Mouse (Mus musculus) Patski (cell line): ENCODE data around the gene Gm12569. TPM values are rescaled to one million over a fixed set of nuclear protein-coding genes. Genes with fewer than 3 reads are reported as not detected.

Experiments used
- ATAC-seq: fragments of 100-300 bp; one replicate; pipeline ENCODE4 v1.8.0; 2021
- CTCF ChIA-PET: fragments of 350-600 bp; sonication (Branson Sonifier 250); formaldehyde crosslinking; loops from one replicate; lab custom pipeline; 2022; ENCODE audit warnings: inconsistent platforms; lab: Charles Lee
- POLR2A ChIA-PET: fragments of 350-600 bp; sonication (Branson Sonifier 250); formaldehyde crosslinking; loops from one replicate; lab custom pipeline; 2022; ENCODE audit warnings: antibody characterized with exemption, inconsistent platforms; lab: Charles Lee
- DNase-seq: peaks from one replicate; pipeline ENCODE4 v3.0.0-alpha.2; 2011; ENCODE audit warnings: low read depth, low spot score
- H3K27me3 ChIP-seq: fragments of 371-371 bp; one replicate; pipeline ENCODE4 v1.5.1; 2021
- CTCF ChIP-seq: fragments of 100-300 bp; IDR thresholded peaks from one replicate; pipeline ENCODE4 v1.5.1; 2021
- in situ Hi-C: fragments of 300-500 bp; cut with MboI; formaldehyde crosslinking; loops from 3 replicates; pipeline ENCODE4 v1.11.1; 2018; ENCODE audit warnings: low pct_unique_long_range_greater_than_20kb, mixed read lengths
- polyA plus RNA-seq: library from polyadenylated mRNA; unstranded; gene quantifications from one replicate; pipeline ENCODE4 v1.2.3, GENCODE M21; 2021

Gene Gm12569
- polyA plus RNA-seq, 1 experiment from 2014 or later: not detected

DNA sequence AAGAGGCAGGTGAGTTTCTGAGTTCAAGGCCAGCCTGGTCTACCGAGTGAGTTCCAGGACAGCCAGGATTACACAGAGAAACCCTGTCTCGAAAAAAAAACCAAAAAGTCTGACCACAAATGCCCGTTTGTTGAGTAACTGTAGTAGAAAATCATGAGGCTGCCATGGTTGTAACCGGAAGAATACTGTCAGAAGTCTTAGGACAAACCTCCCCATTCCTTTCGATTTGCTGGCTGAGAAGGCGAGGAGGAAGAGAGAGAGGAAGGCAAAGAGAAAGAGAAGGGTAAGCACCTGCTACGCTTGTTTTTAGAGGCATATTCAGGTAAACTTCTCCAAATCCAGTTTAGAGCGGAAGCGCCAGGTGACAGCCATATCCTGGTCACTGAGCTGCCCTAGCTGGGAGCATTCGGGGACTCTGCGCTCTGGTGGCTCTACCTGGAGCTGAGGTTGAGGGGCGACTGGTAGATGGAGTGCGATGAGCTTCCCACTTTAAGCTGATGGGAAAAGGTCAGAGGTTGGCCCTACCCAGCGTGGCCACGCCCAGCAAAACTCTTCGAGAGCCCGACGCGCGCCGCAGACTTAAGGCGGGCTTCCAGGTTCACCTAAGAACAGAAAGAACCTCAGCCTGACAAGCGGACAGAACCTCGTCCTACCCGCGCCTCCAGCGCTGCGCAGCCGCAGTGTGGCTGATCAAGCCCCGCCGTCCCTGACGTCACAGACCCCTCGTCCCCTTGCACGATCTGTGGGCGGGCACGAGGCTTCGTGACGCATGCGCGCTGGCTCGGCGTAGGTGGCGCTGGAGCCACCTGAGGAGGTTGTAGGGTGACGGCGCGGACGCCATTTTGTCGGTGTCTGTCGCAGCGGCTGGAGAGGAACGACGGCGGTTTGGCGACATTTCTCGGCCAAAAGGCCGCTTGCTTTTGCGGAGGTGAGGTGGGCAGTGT is 42.3 kb downstream of the Gm12569 start, which contains the start of gene BC049762:
BC049762 (minus strand) TSS at position 705 of the 944 bp plus-strand sequence.
- ChIA-PET POLR2A (interaction anchor here (0.9 kb wide), 1 partner anchor 344 kb away, joined by 3 read pairs; the partner anchor contains the start of gene Hnrnpab), CTCF (interaction anchor here (2.3 kb wide), 1 partner anchor 206 kb away, joined by 5 read pairs; no protein-coding TSS in a partner anchor)

DNA sequence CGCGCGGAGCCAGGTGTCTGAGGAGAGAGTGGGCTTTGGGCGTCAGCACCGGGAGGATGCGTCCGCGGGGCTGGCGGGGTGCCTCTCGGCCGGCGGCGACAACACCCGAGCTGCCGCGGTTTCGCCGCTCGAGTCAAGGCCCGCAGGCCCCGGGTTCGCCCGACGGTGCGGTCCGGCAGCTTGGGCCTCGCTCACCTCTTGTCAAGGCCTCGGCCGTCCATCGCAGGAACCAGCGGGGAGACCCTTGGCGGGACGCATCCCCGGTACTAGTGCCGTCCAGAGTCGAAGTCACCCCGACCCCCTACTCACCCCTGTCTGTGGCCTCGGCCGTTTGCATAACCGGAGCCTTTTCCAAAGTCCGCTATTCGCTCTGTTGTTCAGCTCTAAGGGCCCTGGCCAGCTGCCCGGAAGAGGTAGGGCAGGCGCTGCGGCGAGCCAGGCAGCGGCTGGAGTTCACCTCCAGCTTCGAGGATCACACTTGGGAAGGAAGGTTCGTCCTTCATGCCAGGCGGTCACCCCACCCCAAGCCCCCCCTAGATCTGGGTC is 43.1 kb downstream of the Gm12569 start:
- in situ Hi-C loops: loop anchor here (10.0 to 25.0 kb wide), 2 partner anchors 201 to 329 kb away; partner anchors contain the start of genes Zfp354a and Zfp354b
- no peak for DNase-seq
- TF ChIP-seq CTCF: no peak
- peak; percentile 6 for ATAC-seq
- CTCF ChIA-PET: interaction anchor here (2.3 to 3.1 kb wide), 2 partner anchors 11 to 207 kb away, joined by 5 to 16 read pairs; no protein-coding TSS in a partner anchor
- H3K27me3 ChIP-seq: peaks cover 3% of the 10 kb centered on the region
- POLR2A ChIA-PET: interaction anchor here (0.6 to 1.0 kb wide), 3 partner anchors 25 to 343 kb away, joined by 3 to 4 read pairs (median 3); partner anchors contain the start of gene Hnrnpab

More for the DNA sequence above, 42.3 kb downstream of the Gm12569 start, which contains the start of gene BC049762:
- in situ Hi-C loops: loop anchor here (10.0 to 25.0 kb wide), 2 partner anchors 200 to 328 kb away; partner anchors contain the start of genes Zfp354a and Zfp354b
- DNase-seq (peak; percentile 80), ATAC-seq (peak; percentile 90)
- TF ChIP-seq CTCF: no peak
- peaks cover 3% of the 10 kb centered on the region for H3K27me3 ChIP-seq

- ChIA-PET CTCF (interaction anchor here (1.2 to 3.1 kb wide), 4 partner anchors 10 to 270 kb away, joined by 3 to 16 read pairs (median 4); no protein-coding TSS in a partner anchor), POLR2A (interaction anchor here (0.6 to 1.0 kb wide), 2 partner anchors 24 to 325 kb away, joined by 3 to 4 read pairs; no protein-coding TSS in a partner anchor)
- no peak for TF ChIP-seq CTCF
- H3K27me3 ChIP-seq: peaks cover 3% of the 10 kb centered on the region
- ATAC-seq: peak; percentile 56
- peak; percentile 53 for DNase-seq
- in situ Hi-C loops: loop anchor here (10.0 to 25.0 kb wide), 2 partner anchors 202 to 330 kb away; partner anchors contain the start of genes Zfp354a and Zfp354b
Measured at GRCm38 (mm10) chr11:51264352-51264751, 44.1 kb downstream of the Gm12569 start.

DNA sequence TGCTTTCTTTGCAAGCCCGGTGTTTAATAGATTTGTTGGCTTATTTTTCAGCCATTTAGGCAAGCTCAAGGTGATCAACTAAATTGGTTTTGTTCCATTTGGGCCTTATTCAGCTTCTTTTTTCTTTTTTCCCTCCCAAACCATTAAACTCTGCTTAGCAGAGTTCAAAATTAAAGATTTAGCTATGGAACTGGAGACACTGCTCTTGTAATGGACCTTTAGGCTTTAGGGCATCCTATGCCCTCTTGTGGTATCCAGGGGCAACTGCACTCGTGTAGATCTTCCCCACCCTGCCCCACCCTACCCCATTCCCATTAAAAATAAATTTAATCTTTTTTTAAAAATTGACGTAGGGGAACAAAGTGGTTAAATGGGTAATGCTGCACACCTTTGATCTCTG is 45.1 kb downstream of the Gm12569 start:
- in situ Hi-C loops: loop anchor here (10.0 to 25.0 kb wide), 2 partner anchors 203 to 331 kb away; partner anchors contain the start of genes Zfp354a and Zfp354b
- ChIA-PET POLR2A (no interaction called here), CTCF (interaction anchor here (0.6 to 3.1 kb wide), 7 partner anchors 9 to 269 kb away, joined by 3 to 16 read pairs (median 3); no protein-coding TSS in a partner anchor)
- peak; percentile 55 for TF ChIP-seq CTCF
- H3K27me3 ChIP-seq: peaks cover 1% of the 10 kb centered on the region
- DNase-seq: no peak
- ATAC-seq: no peak

- CTCF ChIA-PET: interaction anchor here (1.0 to 2.3 kb wide), 5 partner anchors 7 to 265 kb away, joined by 3 to 16 read pairs (median 6); no protein-coding TSS in a partner anchor
- POLR2A ChIA-PET: no interaction called here
- no peak for ATAC-seq
- TF ChIP-seq CTCF: no peak
- H3K27me3 ChIP-seq: no peaks in the 10 kb centered on the region
- DNase-seq: no peak
- in situ Hi-C loops: loop anchor here (25.0 kb wide), 1 partner anchor 212 kb away; the partner anchor contains the start of gene Zfp354a
Measured at GRCm38 (mm10) chr11:51274418-51274817, 54.1 kb downstream of the Gm12569 start.

Other genes with a start within 250 kb of the Gm12569 start
- gene Olfr1377, start 238.5 kb upstream of the Gm12569 start, polyA plus RNA-seq: not detected
- gene Olfr51, start 216.9 kb upstream of the Gm12569 start, polyA plus RNA-seq: not detected
- not detected for gene Olfr54, start 206.2 kb upstream of the Gm12569 start, polyA plus RNA-seq
- not detected for gene Olfr1375, start 172.4 kb upstream of the Gm12569 start, polyA plus RNA-seq
- gene Zfp354a, start 161.2 kb upstream of the Gm12569 start, polyA plus RNA-seq: 9.1 TPM
- gene Clk4, start 41.3 kb downstream of the Gm12569 start, polyA plus RNA-seq: 76.1 TPM
- 0.10 TPM for gene BC049762, start 42.6 kb downstream of the Gm12569 start, polyA plus RNA-seq
- 3.5 TPM for gene Col23a1, start 69.4 kb downstream of the Gm12569 start, polyA plus RNA-seq